Mouse (Mus musculus) lung, adult 2 months (tissue): Measurements from ENCODE around the gene Pigt.

Source experiments
- CTCF ChIP-seq: fragments of 200-500 bp; IDR thresholded peaks from 2 replicates; pipeline ENCODE4 v1.5.1; 2011; ENCODE audit warnings: mild to moderate bottlenecking, low read length, control low read depth; ENCODE audit not compliant: insufficient read depth
- POLR2A ChIP-seq: fragments of 200-500 bp; IDR thresholded peaks from 2 replicates; pipeline ENCODE4 v1.6.1; 2011; ENCODE audit warnings: low read depth, mild to moderate bottlenecking, control low read depth, low read length, borderline replicate concordance; ENCODE audit errors: extremely low read depth

DNA sequence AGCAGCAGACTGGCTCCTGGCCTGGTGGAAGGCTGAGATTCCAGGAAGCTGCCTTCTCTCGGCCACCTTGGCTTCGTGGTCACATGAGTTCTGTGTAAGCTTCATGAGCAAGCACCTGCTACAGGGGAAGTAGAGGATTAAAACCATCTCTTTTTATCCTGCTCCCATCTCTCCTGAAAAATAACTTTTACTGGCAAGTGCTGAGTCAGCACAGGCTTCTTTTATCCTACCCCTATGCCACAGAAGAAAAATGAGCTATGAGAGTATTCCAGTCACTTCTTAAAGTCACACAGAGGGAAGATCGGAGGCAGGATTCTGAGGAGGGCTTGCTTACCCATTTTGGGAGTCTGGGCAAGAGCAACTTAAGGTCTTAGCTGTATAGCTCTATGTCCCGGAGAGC lies 39.7 kb downstream of the Pigt start:
- TF ChIP-seq CTCF (no peak), POLR2A (no peak)
